Mouse (Mus musculus) lung, embryonic 15.5 days (tissue): ENCODE data around the gene Crat. TPM values are rescaled to one million over a fixed set of nuclear protein-coding genes. Genes with fewer than 3 reads are reported as not detected.

Experiments
- ATAC-seq: fragments of 200-750 bp; cut with Nextera tagmentation; 2 replicates; pipeline ENCODE4 v1.8.0; 2017; ENCODE audit warnings: moderate number of reproducible peaks, borderline replicate concordance; ENCODE audit not compliant: low FRiP score, low TSS enrichment; ENCODE audit errors: extremely low read depth
- H3K27ac ChIP-seq: fragments of 300-500 bp; sonication (generic); 2 replicates; pipeline ENCODE4 v1.5.1; 2015; ENCODE audit warnings: moderate library complexity, mild to moderate bottlenecking, inconsistent platforms
- H3K27me3 ChIP-seq: fragments of 300-500 bp; sonication (generic); 2 replicates; pipeline ENCODE4 v1.6.1; 2015; ENCODE audit warnings: inconsistent platforms
- H3K36me3 ChIP-seq: fragments of 300-500 bp; sonication (generic); 2 replicates; pipeline ENCODE4 v1.6.1; 2015; ENCODE audit warnings: inconsistent platforms
- H3K4me1 ChIP-seq: fragments of 300-500 bp; sonication (generic); 2 replicates; pipeline ENCODE4 v1.6.1; 2015; ENCODE audit warnings: inconsistent platforms
- H3K4me2 ChIP-seq: fragments of 300-500 bp; sonication (generic); 2 replicates; pipeline ENCODE4 v1.6.1; 2015; ENCODE audit warnings: inconsistent platforms, mild to moderate bottlenecking, moderate library complexity
- H3K4me3 ChIP-seq: fragments of 300-500 bp; sonication (generic); 2 replicates; pipeline ENCODE4 v1.5.1; 2015; ENCODE audit warnings: mild to moderate bottlenecking, inconsistent platforms
- H3K9ac ChIP-seq: fragments of 300-500 bp; sonication (generic); 2 replicates; pipeline ENCODE4 v1.6.1; 2015; ENCODE audit warnings: inconsistent platforms
- H3K9me3 ChIP-seq: fragments of 300-500 bp; sonication (generic); 2 replicates; pipeline ENCODE4 v1.6.1; 2016; ENCODE audit warnings: inconsistent platforms
- WGBS: fragments of 180-500 bp; shearing (Covaris S2); methylation state at CpG from one replicate; pipeline ENCODE4 v1.1.7; 2015; 5-methylcytosine and 5-hydroxymethylcytosine counted together
- polyA plus RNA-seq: library from polyadenylated mRNA; unstranded; fragments of >200 nt; fragmentation: Nextera tagmentation; extraction: Ambion mirVana; gene quantifications from 2 replicates; pipeline ENCODE4 v1.2.1, GENCODE M21; 2015

Crat gene
- polyA plus RNA-seq, 1 experiment from 2014 or later, result 32.0 TPM

DNA sequence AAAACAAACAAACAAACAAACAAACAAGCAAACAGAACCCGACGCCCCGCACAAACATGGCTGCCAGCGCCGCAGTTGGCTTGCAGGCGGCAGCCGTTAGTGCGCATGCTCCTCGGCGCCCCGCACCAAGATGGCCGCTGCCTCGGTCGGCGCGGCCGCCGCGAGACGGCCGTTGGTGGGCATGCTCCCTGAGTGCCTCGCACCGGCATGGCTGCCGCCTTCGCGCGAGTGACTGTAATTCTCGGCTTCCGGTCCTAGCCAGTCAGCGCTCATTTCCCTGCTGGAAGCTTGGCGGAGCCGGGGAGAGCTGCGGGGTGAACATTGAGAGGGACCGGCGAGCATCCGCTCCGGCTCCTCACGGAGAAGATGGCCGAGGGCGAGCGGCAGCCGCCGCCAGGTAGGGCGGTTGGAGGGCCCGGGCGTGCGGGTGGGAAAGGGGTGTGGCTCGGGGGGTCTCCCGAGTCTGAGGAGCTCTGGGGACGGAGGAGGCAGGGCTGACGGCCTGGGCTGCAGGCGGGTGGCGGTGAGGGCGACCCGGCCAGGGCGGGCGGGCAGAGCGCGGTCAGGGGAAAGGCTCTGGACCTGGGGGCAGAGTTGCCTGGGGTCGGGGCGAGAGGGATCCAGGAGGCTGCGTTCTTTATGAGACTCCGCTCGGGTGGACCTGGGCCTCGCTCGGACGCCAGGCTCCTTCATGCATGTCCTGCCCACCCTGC, 479 bp upstream of the Crat start, which contains the start of gene Ptpa:
TSS of gene Ptpa (plus strand) at position 104 of the 713 bp plus-strand sequence.
- ATAC-seq, result peak; percentile 88
- H3K4me3 ChIP-seq, result peak within 1 kb of the TSS; percentile 87
- H3K4me1 ChIP-seq, result peaks cover 40% of the 10 kb centered on the region
- peak within 1 kb of the TSS; percentile 95 for H3K9ac ChIP-seq
- H3K9me3 ChIP-seq, result no peaks in the 10 kb centered on the region
- peak within 1 kb of the TSS; percentile 82 for H3K4me2 ChIP-seq
- no peaks in the 10 kb centered on the region for H3K27me3 ChIP-seq
- H3K36me3 ChIP-seq, result peaks cover 4% of the 10 kb centered on the region; the same call in 1 of the 2 replicates
- H3K27ac ChIP-seq, result peak within 1 kb of the TSS; percentile 98
- WGBS, result under 1% methylated on average over 66 of the region's 67 CpGs

DNA sequence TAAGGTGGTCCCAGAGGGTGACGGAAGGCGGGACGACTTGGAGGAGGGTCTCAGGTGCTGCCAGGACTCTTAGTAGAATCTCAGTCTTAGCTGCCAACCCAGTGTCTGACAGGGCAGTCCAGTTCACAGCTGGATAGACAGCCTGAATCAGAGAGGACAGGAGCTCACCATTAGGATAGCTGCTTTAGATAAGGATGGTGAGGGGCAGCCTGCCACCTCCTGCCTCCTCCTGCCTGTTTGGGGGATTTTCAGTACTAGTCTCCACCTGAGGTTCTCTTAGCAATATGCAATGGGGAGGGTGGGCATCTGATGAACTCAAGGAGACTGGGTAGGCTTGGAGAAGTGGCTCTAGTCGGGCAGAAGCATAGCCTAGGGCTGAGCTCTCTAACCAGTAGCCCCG, 932 bp downstream of the Crat start:
- Histone ChIP-seq H3K9me3 (no peaks in the 10 kb centered on the region), H3K4me1 (peaks cover 40% of the 10 kb centered on the region), H3K9ac (peak overlapping the region; percentile 95), H3K27me3 (no peaks in the 10 kb centered on the region), H3K4me3 (peak overlapping the region; percentile 87), H3K4me2 (peak overlapping the region; percentile 82), H3K36me3 (peaks cover 4% of the 10 kb centered on the region; the same call in 1 of the 2 replicates), H3K27ac (peak overlapping the region; percentile 98)
- no peak for ATAC-seq
- 46% methylated on average over 5 of the region's 5 CpGs for WGBS

DNA sequence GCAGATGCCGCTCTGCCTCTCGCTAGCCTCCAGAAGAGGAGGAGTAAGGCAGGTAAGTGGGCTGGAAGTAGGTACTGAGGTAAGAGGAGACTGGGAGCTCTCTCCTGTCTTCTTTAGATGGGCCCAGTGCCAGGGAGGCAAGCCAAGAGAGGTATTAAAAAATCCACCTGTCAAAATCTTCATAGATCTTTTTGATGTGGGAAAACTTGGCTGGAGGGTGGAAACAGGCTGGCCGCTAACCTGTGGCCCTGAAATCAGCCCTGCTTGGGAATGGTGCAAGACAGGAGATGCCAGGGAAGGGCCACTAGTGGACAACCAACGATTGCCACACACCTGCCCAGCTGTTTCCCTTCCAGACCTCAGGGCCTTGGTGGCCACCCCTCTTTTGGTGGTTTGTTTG, 1.5 kb downstream of the Crat start:
- Histone ChIP-seq H3K9ac (peak overlapping the region; percentile 18; the same call in 1 of the 2 replicates), H3K36me3 (peaks cover 4% of the 10 kb centered on the region; the same call in 1 of the 2 replicates), H3K4me1 (peaks cover 35% of the 10 kb centered on the region), H3K27me3 (no peaks in the 10 kb centered on the region), H3K9me3 (no peaks in the 10 kb centered on the region), H3K4me2 (peak overlapping the region; percentile 82; the same call in 1 of the 2 replicates), H3K27ac (no peak overlapping the region), H3K4me3 (peak overlapping the region; percentile 87; the same call in 1 of the 2 replicates)
- ATAC-seq, result no peak
- 80% methylated on average over 4 of the region's 4 CpGs for WGBS

DNA sequence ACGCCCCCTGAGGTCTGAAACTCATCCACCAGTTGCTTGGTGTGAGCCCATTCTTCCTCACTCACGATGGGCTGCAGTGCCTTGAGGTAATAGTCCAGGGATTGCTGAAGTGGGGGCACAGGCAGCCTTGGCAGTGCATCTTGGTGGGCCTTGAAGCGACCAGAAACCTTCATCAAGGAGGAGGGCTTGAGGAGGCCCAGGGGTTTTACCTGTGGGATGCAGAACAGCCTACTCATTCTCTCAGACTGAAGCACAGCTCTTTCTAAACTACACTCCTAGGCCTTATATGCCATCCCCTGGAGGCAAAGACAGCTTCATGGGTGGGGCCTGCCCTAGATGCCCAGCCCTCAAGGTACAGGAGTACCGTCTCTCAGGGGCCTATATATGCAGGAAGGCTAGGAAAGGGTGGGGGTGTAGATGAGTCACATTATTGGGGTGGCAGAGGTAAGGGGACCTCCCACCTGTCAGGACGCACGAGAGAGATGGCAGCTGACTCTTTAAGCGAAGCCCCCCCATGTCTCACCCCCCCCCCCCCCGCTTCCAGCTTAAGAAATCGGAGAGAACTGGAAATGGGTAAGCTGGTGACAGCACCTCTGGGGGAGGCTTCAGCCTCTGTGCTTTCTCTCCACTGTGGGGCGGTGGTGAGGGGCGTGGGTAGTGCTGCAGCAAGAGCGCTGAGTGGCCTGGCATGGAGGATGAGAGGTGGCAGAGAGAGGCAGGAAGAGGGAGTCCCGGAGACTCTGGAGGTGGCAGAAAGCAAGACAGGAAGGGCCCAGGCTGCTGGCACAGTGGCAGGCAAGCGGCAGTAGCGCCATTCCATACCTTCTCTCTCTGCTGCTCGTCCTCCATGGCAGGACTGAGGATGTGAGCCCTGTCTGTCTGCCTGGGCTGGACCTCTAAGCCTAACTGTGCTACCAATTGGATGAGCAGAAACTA, 2.3 kb downstream of the Crat start:
- no peaks in the 10 kb centered on the region for H3K27me3 ChIP-seq
- H3K36me3 ChIP-seq, result peaks cover 6% of the 10 kb centered on the region; the same call in 1 of the 2 replicates
- 0 out of 2 replicates have a peak overlapping the region, but pooled peaks have one; percentile 18 for H3K9ac ChIP-seq
- H3K27ac ChIP-seq, result no peak overlapping the region
- H3K4me2 ChIP-seq, result 0 out of 2 replicates have a peak overlapping the region, but pooled peaks have one; percentile 82
- 71% methylated on average over 16 of the region's 16 CpGs for WGBS
- no peak for ATAC-seq
- H3K4me1 ChIP-seq, result peaks cover 27% of the 10 kb centered on the region
- no peaks in the 10 kb centered on the region for H3K9me3 ChIP-seq
- H3K4me3 ChIP-seq, result 0 out of 2 replicates have a peak overlapping the region, but pooled peaks have one; percentile 87

DNA sequence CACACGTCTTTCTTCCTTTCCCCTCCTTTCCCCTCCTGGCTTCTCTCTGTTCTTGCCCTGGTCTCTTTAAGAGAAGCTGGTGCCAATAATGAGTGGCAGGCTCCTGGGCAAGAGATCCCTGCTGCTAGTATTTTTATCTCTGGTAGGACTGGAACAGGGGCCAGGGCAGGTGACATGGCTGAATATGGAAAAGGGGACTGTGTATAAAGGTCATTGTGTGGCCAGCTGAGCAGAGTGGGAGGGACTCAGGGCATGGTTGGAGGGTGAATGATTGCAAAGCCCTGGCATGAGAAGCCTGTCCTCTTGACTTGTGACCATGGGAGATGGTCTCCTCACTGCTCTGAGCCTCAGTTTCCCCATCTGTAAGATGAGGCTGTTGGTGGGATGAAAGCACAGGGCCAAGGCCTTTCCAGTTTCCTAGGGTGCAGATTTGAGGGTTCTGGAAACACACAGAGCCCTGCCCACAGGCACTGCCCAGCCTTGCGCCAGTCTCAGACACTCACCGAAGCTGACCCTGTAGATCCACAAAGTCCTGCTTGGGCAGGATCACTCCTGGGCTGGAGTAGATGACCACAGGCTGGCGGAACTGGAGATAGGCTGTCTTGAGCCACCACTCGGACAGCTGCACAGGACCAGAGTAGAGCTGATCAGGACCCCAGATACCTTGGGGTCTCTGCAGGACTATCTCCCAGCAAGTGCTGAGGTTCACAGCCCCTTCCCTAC, 6.0 kb downstream of the Crat start:
- H3K9me3 ChIP-seq, result no peaks in the 10 kb centered on the region
- H3K4me2 ChIP-seq, result no peak overlapping the region
- peaks cover 9% of the 10 kb centered on the region for H3K4me1 ChIP-seq
- no peak overlapping the region for H3K4me3 ChIP-seq
- H3K36me3 ChIP-seq, result peaks cover 25% of the 10 kb centered on the region
- no peak for ATAC-seq
- H3K27ac ChIP-seq, result no peak overlapping the region
- WGBS, result 92% methylated on average over 5 of the region's 5 CpGs
- H3K9ac ChIP-seq, result no peak overlapping the region
- H3K27me3 ChIP-seq, result no peaks in the 10 kb centered on the region

DNA sequence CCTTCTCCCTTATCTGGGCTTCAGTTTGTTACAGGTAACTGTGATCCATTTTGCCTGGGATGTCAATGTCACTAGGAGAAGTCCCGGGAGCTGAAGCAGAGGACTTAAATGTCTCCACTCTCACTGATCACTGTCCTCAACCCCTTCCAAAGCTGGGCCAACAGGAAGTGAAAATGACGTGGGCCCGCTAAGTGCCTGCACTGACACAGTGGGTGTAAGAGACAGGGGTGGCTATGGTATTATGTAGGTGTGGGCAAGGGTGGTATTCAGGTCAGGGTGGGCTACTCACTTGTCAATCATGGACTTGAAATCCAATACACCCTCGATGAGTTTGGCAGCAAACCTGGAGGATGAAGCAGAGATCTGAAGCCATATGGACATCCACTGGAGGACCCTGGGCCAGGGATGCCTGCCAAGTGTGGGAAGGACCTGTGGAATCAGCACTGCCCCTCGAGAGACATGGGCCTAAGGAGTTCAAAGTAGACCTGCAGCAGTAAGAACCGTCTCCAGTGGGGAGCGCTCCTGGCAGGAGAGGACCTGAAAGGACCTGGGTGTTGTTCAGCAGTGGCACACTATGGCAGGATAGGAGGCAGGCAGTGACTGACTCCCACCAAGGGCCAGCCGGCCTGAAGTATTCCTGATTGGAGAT, 7.0 kb downstream of the Crat start:
- Histone ChIP-seq H3K9ac (no peak overlapping the region), H3K4me1 (no peaks in the 10 kb centered on the region), H3K4me2 (no peak overlapping the region), H3K36me3 (peaks cover 25% of the 10 kb centered on the region), H3K4me3 (no peak overlapping the region), H3K9me3 (no peaks in the 10 kb centered on the region), H3K27me3 (no peaks in the 10 kb centered on the region), H3K27ac (no peak overlapping the region)
- 80% methylated on average over 8 of the region's 8 CpGs for WGBS
- ATAC-seq, result no peak

DNA sequence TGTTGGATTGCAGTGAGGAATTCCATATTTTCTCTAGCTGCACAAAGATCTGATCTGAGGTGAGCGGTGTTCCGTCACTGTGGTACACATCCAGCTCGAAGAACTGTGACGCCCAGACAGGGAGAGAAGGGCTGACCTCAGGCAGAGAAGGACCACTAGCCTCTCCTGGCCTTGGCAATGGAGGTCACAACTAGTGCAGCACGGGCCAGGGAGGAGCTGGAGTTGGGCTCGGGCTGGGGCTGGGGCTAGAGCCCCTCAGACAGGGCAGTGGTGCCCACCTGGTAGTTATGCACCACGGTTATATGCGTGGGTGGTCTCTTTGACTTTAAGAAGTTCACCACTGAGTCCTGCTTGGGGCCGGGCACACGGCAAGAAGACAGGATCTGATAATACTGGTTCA, 7.8 kb downstream of the Crat start:
- no peak overlapping the region for H3K9ac ChIP-seq
- H3K9me3 ChIP-seq, result no peaks in the 10 kb centered on the region
- no peaks in the 10 kb centered on the region for H3K4me1 ChIP-seq
- WGBS, result 90% methylated on average over 10 of the region's 10 CpGs
- ATAC-seq, result no peak
- H3K27ac ChIP-seq, result no peak overlapping the region
- H3K27me3 ChIP-seq, result no peaks in the 10 kb centered on the region
- H3K4me2 ChIP-seq, result no peak overlapping the region
- H3K4me3 ChIP-seq, result no peak overlapping the region
- H3K36me3 ChIP-seq, result peaks cover 24% of the 10 kb centered on the region

DNA sequence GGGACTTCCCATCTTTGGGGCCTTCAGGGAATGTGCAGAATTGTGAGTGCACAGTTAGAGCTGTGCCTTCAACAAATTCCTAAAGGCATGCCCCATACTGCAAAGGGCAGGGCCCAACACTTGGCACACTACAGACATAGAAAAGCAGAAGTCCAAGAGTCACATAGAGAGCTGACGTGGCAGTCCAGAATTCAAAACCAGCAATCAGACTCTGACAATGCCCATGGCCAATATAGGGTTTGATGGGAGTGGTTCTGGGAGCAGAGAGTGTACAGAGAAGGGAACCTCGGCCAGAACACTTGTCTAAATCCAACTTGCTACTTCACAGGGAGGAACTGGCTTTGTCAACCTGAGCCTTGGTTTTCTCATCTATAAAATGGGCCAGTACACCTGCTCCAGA, 8.4 kb downstream of the Crat start:
- 87% methylated on average over 2 of the region's 2 CpGs for WGBS
- ATAC-seq, result no peak
- peaks cover 22% of the 10 kb centered on the region for H3K36me3 ChIP-seq

DNA sequence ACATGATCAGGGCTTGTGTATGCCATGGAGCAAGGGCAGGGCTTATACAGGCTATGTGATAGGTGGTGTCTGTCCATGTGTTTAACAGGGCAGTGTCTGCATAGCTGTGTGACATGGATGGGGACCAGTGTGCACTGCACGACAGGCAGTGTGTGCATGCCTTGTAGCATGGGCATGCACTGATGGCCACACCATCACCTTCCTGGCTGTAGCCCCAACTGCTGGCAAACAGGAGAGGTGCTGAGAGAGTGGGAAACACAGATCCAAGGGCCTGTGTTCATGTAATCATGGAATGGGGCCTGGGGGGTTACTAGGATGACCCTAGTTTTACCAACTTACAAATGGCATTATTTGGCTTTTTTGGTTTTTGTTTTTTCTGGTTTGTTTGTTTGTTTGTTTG, 11.7 kb downstream of the Crat start:
- Histone ChIP-seq H3K27ac (no peak overlapping the region), H3K4me3 (no peak overlapping the region), H3K36me3 (peaks cover 41% of the 10 kb centered on the region), H3K4me1 (peaks cover 10% of the 10 kb centered on the region; the same call in 1 of the 2 replicates), H3K9me3 (no peaks in the 10 kb centered on the region), H3K27me3 (no peaks in the 10 kb centered on the region), H3K9ac (no peak overlapping the region), H3K4me2 (no peak overlapping the region)
- 90% methylated on average over 1 of the region's 1 CpGs for WGBS
- no peak for ATAC-seq

More for the DNA sequence above, 8.4 kb downstream of the Crat start:
- Histone ChIP-seq H3K4me3 (no peak overlapping the region), H3K9ac (no peak overlapping the region), H3K9me3 (no peaks in the 10 kb centered on the region), H3K27ac (no peak overlapping the region), H3K27me3 (no peaks in the 10 kb centered on the region), H3K4me2 (no peak overlapping the region), H3K4me1 (no peaks in the 10 kb centered on the region)

DNA sequence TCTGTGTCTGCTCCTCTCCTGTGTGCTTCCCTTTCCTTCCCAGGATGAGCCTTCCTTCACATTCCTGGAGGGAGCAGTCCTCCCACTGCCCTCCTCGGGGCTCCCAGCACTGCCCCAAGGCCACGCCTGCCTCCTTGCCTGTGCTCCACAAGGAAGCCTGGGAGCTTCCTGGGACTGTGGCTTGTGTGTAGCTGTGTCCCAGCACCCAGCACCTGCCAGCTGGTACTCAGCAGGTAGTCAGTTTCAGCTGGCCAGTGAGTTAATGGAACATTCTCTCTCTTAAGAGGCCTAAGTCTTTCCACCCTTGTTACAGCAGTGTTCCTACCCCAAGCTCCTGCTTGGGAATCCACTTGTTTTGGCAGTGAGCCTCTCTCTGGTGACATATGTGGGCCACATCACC, 12.8 kb downstream of the Crat start:
- no peak overlapping the region for H3K9ac ChIP-seq
- H3K27ac ChIP-seq, result no peak overlapping the region
- H3K36me3 ChIP-seq, result peaks cover 44% of the 10 kb centered on the region
- 55% methylated on average over 2 of the region's 2 CpGs for WGBS
- no peaks in the 10 kb centered on the region for H3K9me3 ChIP-seq
- peaks cover 11% of the 10 kb centered on the region; the same call in 1 of the 2 replicates for H3K4me1 ChIP-seq
- ATAC-seq, result no peak
- H3K27me3 ChIP-seq, result no peaks in the 10 kb centered on the region
- no peak overlapping the region for H3K4me3 ChIP-seq
- no peak overlapping the region for H3K4me2 ChIP-seq

DNA sequence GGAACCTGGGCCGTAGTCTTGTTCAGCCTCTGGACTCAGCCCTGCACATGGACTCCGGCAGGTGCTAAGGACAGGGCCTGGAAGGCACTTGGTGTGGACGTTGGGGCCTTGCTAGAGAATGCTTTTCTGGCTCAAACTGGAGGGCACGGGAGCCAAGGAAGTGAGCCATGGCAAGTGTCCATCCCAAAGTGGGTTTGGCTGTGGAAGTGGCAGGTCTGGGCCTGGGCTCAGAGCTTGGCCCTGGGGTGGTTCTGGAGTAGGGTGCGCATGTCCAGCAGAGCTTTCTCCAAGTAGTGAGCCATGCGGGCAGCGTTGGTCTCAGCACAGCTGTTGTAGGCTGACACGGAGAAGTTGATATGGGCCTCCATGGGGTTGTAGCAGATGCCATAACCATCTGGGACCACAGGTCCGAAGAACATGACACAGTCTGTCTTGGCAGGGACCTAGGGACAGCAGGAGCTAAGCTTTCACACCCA, 13.2 kb downstream of the Crat start:
- peaks cover 49% of the 10 kb centered on the region for H3K36me3 ChIP-seq
- H3K4me2 ChIP-seq, result no peak overlapping the region
- H3K9ac ChIP-seq, result no peak overlapping the region
- no peak for ATAC-seq
- H3K4me1 ChIP-seq, result peaks cover 11% of the 10 kb centered on the region; the same call in 1 of the 2 replicates
- no peak overlapping the region for H3K4me3 ChIP-seq
- 90% methylated on average over 9 of the region's 9 CpGs for WGBS
- no peak overlapping the region for H3K27ac ChIP-seq
- no peaks in the 10 kb centered on the region for H3K27me3 ChIP-seq
- H3K9me3 ChIP-seq, result no peaks in the 10 kb centered on the region
